Mouse (Mus musculus) thymus, adult 2 months (tissue): ENCODE data around the gene Snx11.

Source experiments
- CTCF ChIP-seq: fragments of 200-500 bp; IDR thresholded peaks from 2 replicates; pipeline ENCODE4 v1.5.1; 2012; ENCODE audit warnings: mild to moderate bottlenecking, control low read depth, low read length, moderate library complexity, borderline replicate concordance; ENCODE audit not compliant: control insufficient read depth, poor library complexity, insufficient read depth; ENCODE audit errors: extremely low read depth
- POLR2A ChIP-seq: fragments of 200-500 bp; IDR thresholded peaks from 2 replicates; pipeline ENCODE4 v1.6.1; 2012; ENCODE audit warnings: mild to moderate bottlenecking, low read length, control low read depth, moderate library complexity; ENCODE audit not compliant: control insufficient read depth, poor library complexity, insufficient read depth; ENCODE audit errors: extremely low read depth

DNA sequence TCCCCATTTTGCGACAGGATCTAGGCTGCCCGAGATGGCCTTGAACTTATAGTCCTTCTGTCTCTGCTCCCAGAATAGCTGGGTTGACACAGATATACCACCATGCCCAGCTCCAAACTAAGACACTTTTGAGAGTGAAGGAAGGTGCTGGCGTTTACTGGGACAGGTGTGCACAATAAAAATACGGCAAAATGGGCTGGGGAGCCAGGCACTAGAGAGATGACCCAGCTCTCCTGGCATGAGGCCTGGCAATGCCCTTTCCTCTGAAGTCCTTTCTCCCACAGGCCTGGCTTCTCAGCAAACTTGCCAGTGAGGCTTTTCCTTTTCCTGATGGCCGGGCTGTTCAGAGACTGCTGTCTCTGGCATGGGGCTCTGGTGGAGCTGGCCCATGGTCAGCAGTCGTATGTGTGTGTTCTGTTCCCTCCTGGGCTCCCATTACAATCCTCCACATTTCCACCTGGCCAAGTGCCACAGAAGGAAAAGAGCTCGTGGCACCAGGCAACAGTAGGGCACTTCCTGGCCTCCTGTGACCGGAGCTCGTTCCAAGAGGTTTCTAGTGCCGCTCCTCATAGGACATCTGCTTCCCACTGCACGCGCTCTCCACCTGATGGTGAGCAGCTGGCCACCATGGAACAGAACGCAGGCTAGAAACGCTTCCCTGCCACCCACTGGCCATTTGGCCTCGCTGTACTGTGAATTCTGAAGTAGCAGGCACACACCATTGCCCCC is 14.5 kb downstream of the Snx11 start:
- TF ChIP-seq CTCF (no peak), POLR2A (no peak)
